Mouse (Mus musculus): ENCODE measurements around the gene Edaradd. TPM values are rescaled to one million over a fixed set of nuclear protein-coding genes. Genes with fewer than 3 reads are reported as not detected.
"Not testable (repeated sequence)": the region's sequence is repeated elsewhere in the genome, so short reads cannot be mapped to it uniquely, and the experiment has no call there.

The Edaradd gene
- polyA plus RNA-seq, 1 experiment from 2014 or later = 2.6 TPM

GRCm38 (mm10) chr13:12473724-12474378 is 46.4 kb downstream of the Edaradd start:
- 0 out of 2 replicates have a peak overlapping the region, but pooled peaks have one; percentile 37 for H3K9ac ChIP-seq (replicated peaks; ENCODE audit: low read depth, low read length)

GRCm38 (mm10) chr13:12468488-12468887 is 51.8 kb downstream of the Edaradd start:
- Histone ChIP-seq H3K36me3 (ENCODE audit: control insufficient read depth, insufficient read depth) (no peaks in the 10 kb centered on the region), H3K9ac (replicated peaks; ENCODE audit: low read depth, low read length) (no peak overlapping the region), H3K4me2 (ENCODE audit: low read length) (no peak overlapping the region), H3K4me3 (replicated peaks; ENCODE audit: low read length) (no peak overlapping the region), H3K9me3 (ENCODE audit: control insufficient read depth, low read length) (no peaks in the 10 kb centered on the region), H3K4me1 (replicated peaks; ENCODE audit: control insufficient read depth, insufficient read depth, low read length) (peaks cover under 1% of the 10 kb centered on the region; the same call in 1 of the 2 replicates), H3K27ac (ENCODE audit: low read length) (no peak overlapping the region), H3K27me3 (replicated peaks; ENCODE audit: control insufficient read depth, insufficient read depth, low read length) (0 out of 2 replicates have a peak, but pooled peaks cover 2% of the 10 kb centered on the region)
- no peak for ATAC-seq
- 94% methylated on average over 1 of the region's 1 CpGs for WGBS

More at GRCm38 (mm10) chr13:12473724-12474378, 46.4 kb downstream of the Edaradd start:
- peak; percentile 93 for ATAC-seq
- Histone ChIP-seq H3K27me3 (replicated peaks; ENCODE audit: control insufficient read depth, insufficient read depth, low read length) (0 out of 2 replicates have a peak, but pooled peaks cover 2% of the 10 kb centered on the region), H3K4me3 (replicated peaks; ENCODE audit: low read length) (no peak overlapping the region), H3K4me1 (replicated peaks; ENCODE audit: control insufficient read depth, insufficient read depth, low read length) (peaks cover 2% of the 10 kb centered on the region), H3K27ac (ENCODE audit: low read length) (no peak overlapping the region), H3K4me2 (ENCODE audit: low read length) (no peak overlapping the region), H3K36me3 (ENCODE audit: control insufficient read depth, insufficient read depth) (no peaks in the 10 kb centered on the region), H3K9me3 (ENCODE audit: control insufficient read depth, low read length) (no peaks in the 10 kb centered on the region)
- 33% methylated on average over 8 of the region's 8 CpGs for WGBS

DNA sequence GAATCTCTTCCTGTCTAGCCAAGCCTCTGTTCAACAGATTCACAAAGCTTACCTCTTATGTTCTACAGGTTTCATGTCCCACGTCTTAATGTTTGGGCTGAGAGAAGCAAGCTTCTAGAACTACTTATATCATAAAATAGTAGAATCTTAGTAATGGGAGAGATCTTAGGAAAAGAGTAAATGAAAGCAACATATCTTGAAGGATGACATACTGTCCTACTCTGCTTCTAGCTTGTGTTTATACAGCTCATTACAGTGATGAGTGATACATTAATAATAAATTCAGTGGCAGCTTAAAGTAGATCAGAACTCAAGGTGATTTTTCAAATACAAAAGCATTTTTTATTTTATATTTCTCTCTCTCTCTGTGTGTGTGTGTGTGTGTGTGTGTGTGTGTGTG is 55.4 kb downstream of the Edaradd start, which contains the start of gene Lgals8:
Gene Lgals8 (minus strand): TSS at position 101 of the 400 bp plus-strand sequence.
- Histone ChIP-seq H3K4me2 (ENCODE audit: low read length) (no peak within 1 kb of the TSS), H3K9ac (replicated peaks; ENCODE audit: low read depth, low read length) (no peak within 1 kb of the TSS), H3K4me1 (replicated peaks; ENCODE audit: control insufficient read depth, insufficient read depth, low read length) (peaks cover 10% of the 10 kb centered on the region), H3K9me3 (ENCODE audit: control insufficient read depth, low read length) (no peaks in the 10 kb centered on the region), H3K27me3 (replicated peaks; ENCODE audit: control insufficient read depth, insufficient read depth, low read length) (no peaks in the 10 kb centered on the region), H3K36me3 (ENCODE audit: control insufficient read depth, insufficient read depth) (no peaks in the 10 kb centered on the region), H3K4me3 (replicated peaks; ENCODE audit: low read length) (no peak within 1 kb of the TSS), H3K27ac (ENCODE audit: low read length) (no peak within 1 kb of the TSS)
- WGBS = 80% methylated on average over 1 of the region's 1 CpGs
- ATAC-seq = no peak

- not testable (repeated sequence) for H3K27ac ChIP-seq (ENCODE audit: low read length); H3K4me3 ChIP-seq (replicated peaks; ENCODE audit: low read length); H3K4me2 ChIP-seq (ENCODE audit: low read length); H3K9me3 ChIP-seq (ENCODE audit: control insufficient read depth, low read length); ATAC-seq; H3K36me3 ChIP-seq (ENCODE audit: control insufficient read depth, insufficient read depth); H3K27me3 ChIP-seq (replicated peaks; ENCODE audit: control insufficient read depth, insufficient read depth, low read length); H3K9ac ChIP-seq (replicated peaks; ENCODE audit: low read depth, low read length)
- H3K4me1 ChIP-seq (replicated peaks; ENCODE audit: control insufficient read depth, insufficient read depth, low read length) = peaks cover 11% of the 10 kb centered on the region
- 89% methylated on average over 6 of the region's 6 CpGs for WGBS
Measured at GRCm38 (mm10) chr13:12464159-12464558, 56.1 kb downstream of the Edaradd start.

- no peak overlapping the region for H3K4me3 ChIP-seq (replicated peaks; ENCODE audit: low read length)
- H3K36me3 ChIP-seq (ENCODE audit: control insufficient read depth, insufficient read depth) = no peaks in the 10 kb centered on the region
- peaks cover 11% of the 10 kb centered on the region for H3K4me1 ChIP-seq (replicated peaks; ENCODE audit: control insufficient read depth, insufficient read depth, low read length)
- no peak overlapping the region for H3K27ac ChIP-seq (ENCODE audit: low read length)
- no peak overlapping the region for H3K4me2 ChIP-seq (ENCODE audit: low read length)
- H3K9me3 ChIP-seq (ENCODE audit: control insufficient read depth, low read length) = no peaks in the 10 kb centered on the region
- no peak for ATAC-seq
- H3K9ac ChIP-seq (replicated peaks; ENCODE audit: low read depth, low read length) = no peak overlapping the region
- WGBS = 83% methylated on average over 4 of the region's 4 CpGs
- no peaks in the 10 kb centered on the region for H3K27me3 ChIP-seq (replicated peaks; ENCODE audit: control insufficient read depth, insufficient read depth, low read length)
Measured at GRCm38 (mm10) chr13:12462623-12463022, 57.6 kb downstream of the Edaradd start.

DNA sequence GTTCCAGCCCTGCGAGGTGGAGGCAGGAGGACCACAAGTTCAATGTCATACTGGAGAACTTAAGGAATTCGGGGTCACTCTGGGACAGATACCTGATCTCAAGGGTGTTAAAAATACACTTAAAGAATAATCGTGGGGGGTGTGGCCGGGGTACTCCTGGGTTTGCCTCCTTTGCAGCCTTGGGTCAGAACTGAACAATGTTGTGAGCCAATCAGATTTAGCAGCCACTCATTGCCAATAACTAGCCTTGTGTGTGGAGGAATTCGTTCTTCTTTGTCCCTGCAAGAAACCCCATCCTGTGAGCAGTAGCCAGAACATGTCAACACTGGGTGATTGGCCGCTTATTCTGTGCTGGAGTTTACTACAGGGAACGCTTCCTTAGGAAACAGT is 58.5 kb downstream of the Edaradd start:
- Histone ChIP-seq H3K4me1 (replicated peaks; ENCODE audit: control insufficient read depth, insufficient read depth, low read length) (peaks cover 11% of the 10 kb centered on the region), H3K27me3 (replicated peaks; ENCODE audit: control insufficient read depth, insufficient read depth, low read length) (no peaks in the 10 kb centered on the region), H3K4me2 (ENCODE audit: low read length) (peak overlapping the region; percentile 88), H3K9me3 (ENCODE audit: control insufficient read depth, low read length) (no peaks in the 10 kb centered on the region), H3K4me3 (replicated peaks; ENCODE audit: low read length) (peak overlapping the region; percentile 91), H3K36me3 (ENCODE audit: control insufficient read depth, insufficient read depth) (no peaks in the 10 kb centered on the region), H3K27ac (ENCODE audit: low read length) (no peak overlapping the region), H3K9ac (replicated peaks; ENCODE audit: low read depth, low read length) (peak overlapping the region; percentile 82)
- ATAC-seq = peak; percentile 41
- 2% methylated on average over 7 of the region's 7 CpGs for WGBS

GRCm38 (mm10) chr13:12460881-12461729 is 59.1 kb downstream of the Edaradd start:
- no peak overlapping the region for H3K27ac ChIP-seq (ENCODE audit: low read length)

GRCm38 (mm10) chr13:12460443-12460842 is 59.8 kb downstream of the Edaradd start:
- Histone ChIP-seq H3K27me3 (replicated peaks; ENCODE audit: control insufficient read depth, insufficient read depth, low read length) (no peaks in the 10 kb centered on the region), H3K36me3 (ENCODE audit: control insufficient read depth, insufficient read depth) (no peaks in the 10 kb centered on the region), H3K9me3 (ENCODE audit: control insufficient read depth, low read length) (no peaks in the 10 kb centered on the region), H3K9ac (replicated peaks; ENCODE audit: low read depth, low read length) (peak overlapping the region; percentile 82), H3K4me1 (replicated peaks; ENCODE audit: control insufficient read depth, insufficient read depth, low read length) (peaks cover 11% of the 10 kb centered on the region), H3K4me2 (ENCODE audit: low read length) (peak overlapping the region; percentile 88), H3K27ac (ENCODE audit: low read length) (no peak overlapping the region), H3K4me3 (replicated peaks; ENCODE audit: low read length) (peak overlapping the region; percentile 91)
- 6% methylated on average over 8 of the region's 8 CpGs for WGBS
- ATAC-seq = peak; percentile 5

More at GRCm38 (mm10) chr13:12460881-12461729, 59.1 kb downstream of the Edaradd start:
- WGBS = under 1% methylated on average over 59 of the region's 59 CpGs
- no peaks in the 10 kb centered on the region for H3K27me3 ChIP-seq (replicated peaks; ENCODE audit: control insufficient read depth, insufficient read depth, low read length)
- H3K9ac ChIP-seq (replicated peaks; ENCODE audit: low read depth, low read length) = peak overlapping the region; percentile 82
- H3K36me3 ChIP-seq (ENCODE audit: control insufficient read depth, insufficient read depth) = no peaks in the 10 kb centered on the region
- ATAC-seq = peak; percentile 95
- H3K4me1 ChIP-seq (replicated peaks; ENCODE audit: control insufficient read depth, insufficient read depth, low read length) = peaks cover 11% of the 10 kb centered on the region
- no peaks in the 10 kb centered on the region for H3K9me3 ChIP-seq (ENCODE audit: control insufficient read depth, low read length)
- H3K4me2 ChIP-seq (ENCODE audit: low read length) = peak overlapping the region; percentile 88
- peak overlapping the region; percentile 91 for H3K4me3 ChIP-seq (replicated peaks; ENCODE audit: low read length)

DNA sequence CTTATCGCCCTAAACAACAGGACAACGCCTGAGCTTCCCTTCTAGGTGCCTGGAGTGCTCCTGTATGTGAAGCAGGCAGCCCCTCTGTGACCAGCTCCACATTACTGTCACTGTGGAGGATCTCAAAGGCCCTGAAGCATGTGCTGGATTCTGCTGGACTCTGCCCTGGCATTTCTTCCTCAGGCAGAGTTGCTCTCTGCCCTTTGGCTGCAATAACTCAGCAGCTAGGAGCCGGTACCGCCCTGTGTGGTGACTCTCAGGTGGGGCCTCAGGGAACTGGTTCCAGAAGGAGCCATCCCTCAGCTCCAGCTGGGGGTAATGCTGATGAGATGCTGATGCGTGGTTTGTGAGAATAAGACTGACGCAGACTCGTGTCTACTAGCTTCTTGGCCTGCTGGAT is 63.5 kb downstream of the Edaradd start:
- H3K4me1 ChIP-seq (replicated peaks; ENCODE audit: control insufficient read depth, insufficient read depth, low read length) = peaks cover 8% of the 10 kb centered on the region
- 80% methylated on average over 7 of the region's 7 CpGs for WGBS

More for the DNA sequence above, 63.5 kb downstream of the Edaradd start:
- no peaks in the 10 kb centered on the region for H3K27me3 ChIP-seq (replicated peaks; ENCODE audit: control insufficient read depth, insufficient read depth, low read length)
- H3K9ac ChIP-seq (replicated peaks; ENCODE audit: low read depth, low read length) = no peak overlapping the region
- no peak overlapping the region for H3K4me3 ChIP-seq (replicated peaks; ENCODE audit: low read length)
- H3K9me3 ChIP-seq (ENCODE audit: control insufficient read depth, low read length) = no peaks in the 10 kb centered on the region
- no peak overlapping the region for H3K27ac ChIP-seq (ENCODE audit: low read length)
- ATAC-seq = no peak
- no peaks in the 10 kb centered on the region for H3K36me3 ChIP-seq (ENCODE audit: control insufficient read depth, insufficient read depth)
- no peak overlapping the region for H3K4me2 ChIP-seq (ENCODE audit: low read length)
